Mouse (Mus musculus) adrenal gland, postnatal 10 days (tissue): ENCODE data around the gene Aco2. TPM values are rescaled to one million over a fixed set of nuclear protein-coding genes. Genes with fewer than 3 reads are reported as not detected.
A peak's percentile ranks its signal among the peaks of the same experiment; 100 is the strongest.

Experiments
- DNase-seq: peaks from one replicate; pipeline ENCODE4 v3.0.0; 2021; ENCODE audit warnings: mixed read lengths
- total RNA-seq, 2 experiments: library from RNA; stranded (reverse); gene quantifications; 2 replicates each; pipeline ENCODE4 v1.2.3; 2021

The Aco2 gene
- total RNA-seq, 2 experiments from 2014 or later: 2,299 to 2,557 TPM

DNA sequence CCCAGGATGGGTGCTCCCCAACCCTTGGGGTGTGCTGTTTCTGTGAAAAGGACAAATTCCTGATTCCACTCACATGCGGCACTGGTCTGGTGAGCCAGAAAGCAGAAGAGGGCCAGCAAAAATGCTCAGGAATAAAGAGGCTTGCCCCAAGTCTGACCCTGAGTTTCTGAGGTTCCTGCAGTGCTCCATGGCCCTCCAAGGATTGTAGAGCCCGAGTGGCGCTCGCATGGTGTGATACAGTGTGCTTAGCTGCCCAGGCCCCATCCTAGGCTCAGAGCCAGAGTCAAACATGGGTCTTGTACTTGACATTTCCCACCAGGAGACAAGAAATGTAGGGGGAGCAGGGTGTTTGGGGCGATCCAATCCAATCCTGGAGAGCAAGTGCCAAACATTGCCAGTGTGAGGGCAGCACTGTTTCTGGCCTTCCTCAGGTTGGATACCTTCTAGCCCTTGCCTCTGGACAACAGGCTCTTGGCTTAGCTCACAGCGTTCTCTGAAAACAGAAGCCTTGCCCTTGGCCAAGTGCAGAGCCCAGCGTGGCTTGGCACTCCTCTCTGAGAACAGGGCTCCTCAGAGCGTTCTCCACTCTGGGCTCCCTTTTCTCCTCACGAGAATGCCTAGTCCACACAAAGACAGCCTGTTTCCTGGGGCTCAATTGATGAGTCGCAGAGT, 48.6 kb downstream of the Aco2 start:
- DNase-seq: no peak

- DNase-seq: no peak
Observed at GRCm38 (mm10) chr15:81921255-81921654, 49.1 kb downstream of the Aco2 start.

DNA sequence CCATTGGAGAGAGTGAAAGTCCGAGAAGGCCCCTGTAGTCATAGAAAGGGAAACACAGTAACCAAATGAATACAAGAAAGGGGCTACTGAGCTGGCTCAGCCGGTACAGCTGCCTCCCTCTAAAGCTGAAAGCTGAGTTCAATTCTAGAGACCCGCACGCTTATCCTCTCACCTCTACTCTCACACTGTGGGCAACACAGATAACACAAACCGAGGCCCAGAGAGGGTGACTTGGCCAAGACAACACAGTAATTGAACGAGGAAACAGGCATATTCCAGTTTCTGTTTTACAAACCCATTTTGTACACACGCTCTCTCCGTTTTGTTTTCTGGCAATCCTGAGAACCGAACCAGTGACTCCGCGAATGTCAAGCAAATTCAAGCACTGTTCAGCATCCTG, 52.8 kb downstream of the Aco2 start:
- DNase-seq: no peak

DNA sequence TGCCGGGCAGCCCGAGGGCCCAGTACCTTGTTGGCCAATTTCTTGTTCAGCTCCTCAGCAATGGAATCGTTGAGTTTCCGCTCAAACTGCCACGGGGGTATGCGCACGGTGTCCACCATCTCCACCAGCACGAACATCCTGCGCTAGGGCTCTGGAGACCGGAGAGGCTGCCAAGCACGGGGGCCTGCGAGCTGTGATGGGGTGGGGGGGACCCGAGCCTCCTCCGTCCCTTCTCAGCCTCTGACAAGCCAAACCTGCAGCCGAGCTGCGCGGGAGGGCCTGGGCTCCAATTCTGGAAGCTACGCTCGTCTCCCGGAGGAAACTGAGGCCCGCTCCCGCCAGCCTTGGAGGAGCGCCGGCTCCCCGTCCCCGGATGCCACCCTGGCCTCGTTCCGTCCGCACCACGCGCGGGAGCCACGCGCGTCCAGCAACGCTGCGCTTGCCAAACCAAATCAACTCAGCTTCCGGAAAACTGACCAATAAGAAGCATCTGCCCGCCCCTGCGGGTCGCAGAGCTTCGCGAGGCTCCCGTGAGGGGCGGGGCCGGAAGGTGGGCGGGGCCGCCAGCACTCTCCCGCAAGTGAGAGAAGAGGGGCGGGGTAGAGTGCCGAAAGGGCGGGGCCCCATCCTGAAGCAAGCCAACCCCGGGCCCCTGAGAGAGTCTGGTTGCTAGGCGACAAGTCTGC, 53.8 kb downstream of the Aco2 start, which contains the start of gene Polr3h:
TSS of gene Polr3h (minus strand) at position 481 of the 686 bp plus-strand sequence.
- DNase-seq: peak; percentile 98

GRCm38 (mm10) chr15:81926446-81926822, 54.3 kb downstream of the Aco2 start:
- no peak for DNase-seq

- DNase-seq: no peak
Observed at GRCm38 (mm10) chr15:81927741-81928140, 55.6 kb downstream of the Aco2 start.

- DNase-seq: peak; percentile 70
Observed at GRCm38 (mm10) chr15:81928277-81928676, 56.2 kb downstream of the Aco2 start.

DNA sequence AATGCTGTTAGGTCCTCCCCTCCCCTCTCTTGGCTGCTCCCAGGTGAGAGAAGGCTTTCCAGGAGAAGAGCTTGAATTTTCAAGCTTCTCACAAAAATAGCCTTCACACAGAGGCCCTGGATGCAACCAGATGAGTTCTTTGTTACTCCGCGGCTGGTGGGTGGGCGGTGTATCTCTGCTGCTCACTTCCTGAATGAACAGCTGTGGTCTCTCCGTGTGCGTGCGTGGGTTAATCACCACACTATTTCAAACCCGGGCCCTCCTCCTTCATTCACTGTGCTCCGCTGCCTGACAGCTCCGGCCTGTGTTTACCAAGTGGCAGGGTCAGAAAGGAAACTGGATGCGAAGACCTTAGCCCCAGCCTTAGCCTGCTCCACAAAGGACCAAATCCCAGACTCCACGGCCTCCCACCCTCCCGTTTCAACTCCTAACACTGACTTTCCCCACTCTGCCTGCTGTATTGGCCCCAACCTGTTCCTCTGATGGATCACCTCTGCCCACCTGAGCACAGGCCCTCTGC, 60.9 kb downstream of the Aco2 start:
- no peak for DNase-seq

GRCm38 (mm10) chr15:81933986-81934385, 61.9 kb downstream of the Aco2 start:
- no peak for DNase-seq

DNA sequence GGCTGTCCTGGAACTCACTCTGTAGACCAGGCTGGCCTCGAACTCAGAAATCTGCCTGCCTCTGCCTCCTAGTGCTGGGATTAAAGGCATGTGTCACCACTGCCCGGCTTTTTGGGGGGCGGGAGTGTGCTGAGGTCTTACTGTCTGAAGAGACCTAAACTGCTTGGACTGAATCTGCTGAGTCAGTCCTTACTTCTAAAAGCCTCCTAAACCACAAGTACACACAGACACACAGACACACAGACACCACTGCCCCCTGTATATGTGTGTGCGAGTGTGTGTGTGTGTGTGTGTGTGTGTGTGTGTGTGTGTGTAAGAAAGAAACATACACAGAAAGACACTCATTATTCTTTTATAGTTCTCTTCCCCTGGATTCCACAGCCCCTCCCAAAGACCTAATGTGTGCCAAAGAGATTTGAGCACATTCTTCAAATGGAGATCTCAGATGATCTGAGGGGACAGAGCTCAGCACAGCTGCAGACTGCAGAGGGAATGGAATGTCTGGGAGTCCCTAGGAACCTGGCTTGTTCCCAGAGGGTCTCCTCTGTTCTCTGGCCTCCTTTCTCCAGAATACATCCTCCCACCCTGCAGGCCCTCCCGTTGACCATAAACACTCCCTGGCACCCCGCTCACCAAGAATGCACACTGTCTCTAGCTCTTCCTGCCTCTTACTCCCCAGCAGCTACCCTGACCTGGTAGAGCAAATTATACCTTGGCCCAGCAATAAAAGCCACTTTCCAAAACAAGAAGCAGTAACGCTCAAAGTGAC, 63.9 kb downstream of the Aco2 start:
- DNase-seq: no peak

- peak; percentile 75 for DNase-seq
Observed at GRCm38 (mm10) chr15:81936679-81937078, 64.6 kb downstream of the Aco2 start, which contains the start of gene Csdc2. Gene Csdc2 (plus strand): TSS chr15:81936759.

DNA sequence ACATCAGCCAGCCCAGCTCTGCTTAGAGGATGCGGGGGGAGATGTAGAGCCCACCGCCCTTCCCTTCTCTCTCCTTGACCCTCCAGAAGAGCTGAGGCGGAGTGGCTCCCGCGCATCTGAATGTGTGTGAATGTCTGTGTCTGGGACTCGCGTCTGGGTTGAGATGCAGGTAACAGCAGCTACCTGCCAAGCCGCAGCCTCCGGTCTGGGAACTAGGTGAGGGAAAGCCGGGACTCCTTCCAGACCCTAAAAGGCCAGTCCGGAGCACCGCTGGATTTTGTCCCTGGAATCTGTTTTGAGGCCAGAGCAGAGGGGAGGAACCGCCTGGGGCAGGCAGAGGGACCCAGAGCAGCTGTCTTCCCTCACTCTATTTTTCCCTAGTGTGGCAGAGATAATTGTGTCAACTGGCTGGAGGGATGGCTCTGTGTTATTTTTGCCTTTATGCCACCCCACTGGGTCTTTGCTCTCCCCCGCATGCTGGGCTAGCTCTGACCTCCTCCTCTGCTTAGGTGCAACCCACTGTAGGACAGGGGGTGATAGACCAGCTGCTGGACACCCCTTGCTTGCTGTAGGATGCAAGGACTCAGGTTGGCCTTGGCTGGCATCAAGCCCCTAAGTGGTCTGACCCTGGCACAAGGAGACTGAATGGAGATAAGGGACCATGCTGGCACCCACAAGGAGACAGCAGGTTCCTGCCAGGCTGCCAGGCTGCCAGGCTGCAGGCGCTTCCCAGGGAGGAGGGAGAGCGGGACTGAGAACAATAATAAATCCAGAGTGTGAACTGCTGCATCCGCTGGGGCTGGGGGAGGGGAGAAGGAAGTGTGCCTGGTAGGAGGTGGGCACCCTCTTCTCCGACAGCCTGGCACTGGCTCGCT, 65.2 kb downstream of the Aco2 start:
- peak; percentile 72 for DNase-seq

GRCm38 (mm10) chr15:81938246-81938645, 66.1 kb downstream of the Aco2 start:
- DNase-seq: peak; percentile 70

DNA sequence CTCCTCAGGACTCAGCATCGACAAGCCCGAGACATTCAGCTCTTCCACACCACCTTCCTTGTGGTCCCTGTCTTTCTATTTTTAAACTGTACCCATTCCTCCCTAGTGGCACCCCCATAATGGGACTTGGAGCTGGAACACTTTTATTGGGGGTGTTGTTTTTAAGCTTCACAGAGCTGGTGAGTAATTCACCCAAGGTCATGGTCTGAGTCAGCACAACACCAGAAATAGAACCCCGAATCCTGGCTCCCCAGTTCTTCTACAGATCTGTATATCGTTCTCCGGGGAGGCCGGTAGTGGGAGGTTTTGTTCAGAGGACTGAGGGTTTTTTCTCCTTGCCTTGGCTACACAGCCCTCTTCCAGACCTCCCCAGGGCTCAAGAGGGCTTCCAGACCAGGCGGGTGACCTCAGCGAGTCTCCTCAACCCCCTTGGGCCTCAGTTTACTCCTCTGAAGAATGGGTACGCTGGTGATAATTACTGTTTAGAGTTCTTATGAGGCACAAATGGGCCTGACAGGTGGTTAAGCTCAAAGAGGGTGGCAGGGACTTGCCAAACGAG, 67.1 kb downstream of the Aco2 start:
- DNase-seq: no peak

GRCm38 (mm10) chr15:81939774-81940173, 67.7 kb downstream of the Aco2 start:
- DNase-seq: no peak

- no peak for DNase-seq
Observed at GRCm38 (mm10) chr15:81940219-81940618, 68.1 kb downstream of the Aco2 start.

- DNase-seq: no peak
Observed at GRCm38 (mm10) chr15:81941010-81941409, 68.9 kb downstream of the Aco2 start.

- no peak for DNase-seq
Observed at GRCm38 (mm10) chr15:81943176-81943749, 71.2 kb downstream of the Aco2 start.

DNA sequence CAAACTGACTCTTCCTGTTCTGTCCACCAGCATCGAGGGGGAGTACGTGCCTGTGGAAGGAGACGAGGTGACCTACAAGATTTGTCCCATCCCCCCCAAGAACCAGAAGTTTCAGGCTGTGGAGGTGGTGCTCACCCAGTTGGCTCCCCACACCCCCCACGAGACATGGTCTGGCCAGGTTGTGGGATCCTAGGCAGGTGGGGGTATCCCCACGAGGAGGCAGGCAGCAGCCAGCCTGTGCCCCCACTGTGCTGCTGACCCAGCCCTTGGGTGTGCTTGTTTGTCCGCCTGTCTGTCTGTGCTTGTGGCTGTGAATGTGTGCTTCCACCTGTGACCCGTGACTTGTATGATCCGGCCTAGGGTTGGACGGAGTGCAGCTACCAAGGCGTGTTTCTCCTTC, 77.0 kb downstream of the Aco2 start:
- DNase-seq: no peak

DNA sequence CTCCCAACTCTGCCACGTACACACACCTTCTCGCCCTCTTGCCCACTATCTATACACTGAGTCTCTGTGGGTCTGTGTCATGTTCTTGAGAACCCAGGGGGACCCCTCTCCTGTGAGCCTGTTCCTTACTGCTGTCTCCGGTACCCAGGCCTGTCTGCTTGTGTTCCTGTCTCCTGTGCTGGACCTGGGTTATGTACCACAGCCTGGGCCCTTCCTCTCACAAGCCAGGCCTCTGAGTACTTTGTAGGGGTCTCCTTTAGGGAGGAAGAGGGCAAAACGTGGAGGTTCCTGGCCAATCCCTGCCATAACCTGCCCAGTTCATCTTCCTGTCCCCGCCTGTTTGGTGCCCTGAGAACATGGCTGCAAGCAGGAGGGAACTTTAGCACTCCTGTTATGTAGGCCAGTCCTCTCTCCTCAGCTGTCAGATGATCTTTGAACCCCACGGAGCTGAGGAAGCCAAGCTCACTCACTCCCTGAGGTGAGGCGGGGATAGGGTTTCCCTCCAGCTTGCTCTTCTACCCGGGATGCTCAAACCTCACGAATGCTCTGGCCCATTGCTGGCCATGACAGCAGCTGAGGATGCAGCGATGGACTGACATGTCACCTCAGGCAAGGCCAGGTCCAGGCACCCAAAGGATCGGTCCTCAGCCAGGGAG, 77.5 kb downstream of the Aco2 start:
- no peak for DNase-seq

DNA sequence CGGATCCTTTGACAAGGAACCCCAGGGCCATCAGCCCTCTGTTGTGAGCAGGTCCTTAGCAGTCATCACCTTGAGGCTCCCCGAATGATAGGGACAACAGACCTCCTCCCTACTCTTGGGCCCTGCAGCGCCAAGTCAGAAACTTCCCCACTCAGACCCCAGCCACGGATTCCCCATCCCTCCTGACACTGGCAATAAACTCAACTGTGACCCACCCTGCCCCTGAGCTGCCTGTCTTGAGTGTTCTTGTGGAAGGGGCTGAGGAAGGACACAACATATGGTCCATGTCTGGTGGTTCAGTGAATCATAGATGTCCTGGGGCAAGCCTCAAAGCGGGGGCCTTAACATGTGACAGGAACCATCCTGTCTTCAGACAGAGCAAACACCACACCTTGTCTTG, 78.6 kb downstream of the Aco2 start:
- no peak for DNase-seq
